ENCODE assay signal across 10 mouse cellular contexts in the genomic region with DNA sequence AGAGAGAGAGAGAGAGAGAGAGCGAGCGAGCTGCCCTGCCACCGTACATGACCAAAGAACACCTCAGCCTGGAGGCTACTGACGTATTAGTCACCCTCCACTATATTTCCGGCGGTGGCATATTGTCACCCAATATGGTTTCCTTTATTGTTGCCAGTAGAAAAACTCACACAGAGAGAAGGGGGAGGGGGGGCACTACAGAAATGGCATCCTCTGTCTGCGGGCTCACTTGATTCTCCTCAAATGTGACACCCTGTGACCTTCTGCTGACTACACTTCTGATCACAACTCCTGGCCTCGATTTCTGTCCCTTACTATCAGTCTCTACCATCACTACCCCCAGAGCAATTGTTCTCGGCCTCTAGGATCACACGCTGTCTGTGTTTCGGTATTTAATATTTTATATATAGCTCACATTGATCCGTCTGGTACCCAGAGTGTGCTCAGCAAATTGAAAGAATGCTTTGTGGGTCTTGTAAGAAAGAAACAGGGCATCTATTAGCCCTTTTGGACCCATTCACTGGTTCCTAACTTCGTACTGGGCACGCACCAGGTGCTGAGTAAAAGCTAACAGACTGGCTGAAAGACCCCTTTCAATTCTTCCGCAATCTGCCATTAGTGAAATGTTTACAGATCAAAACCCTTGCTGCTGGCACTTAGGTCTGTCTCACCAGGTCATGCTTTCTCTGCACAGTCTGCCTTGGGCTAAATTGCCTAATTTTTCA.
A peak's percentile ranks its signal among the peaks of the same experiment; 100 is the strongest.
DNase-seq lines count a peak whose midpoint lies in the region; TF ChIP-seq lines count a peak whose summit lies in the region.
"Had no signal": no experiment of that assay in that cellular context is flagged by ENCODE, and none has a peak within 500 bp of the region (broad histone marks: within the 10 kb centered on the region; RNA-seq: fewer than 3 reads in every experiment).

No protein-coding gene starts in this region.

- peak; percentile 22 for DNase-seq in left cerebral cortex, postnatal 4 days
- DNase-seq in left cerebral cortex, adult 2 months (ENCODE audit: extremely low spot score in 1 of 2, low spot score in 2 of 2) = no peak
- DNase-seq in cerebellum, postnatal 14 days = peak; percentile 40 to 54
- no peak for DNase-seq in hindbrain, embryonic 10.5 days (ENCODE audit: low spot score)
- no peak for DNase-seq in kidney, adult 2 months
- DNase-seq in adrenal gland, postnatal 25 days = no peak
- no peak for DNase-seq in kidney, postnatal 14 days
- DNase-seq: layer of hippocampus, adult 9-11 months; lung, postnatal 10 days had no signal

- peaks cover 6% of the 10 kb centered on the region for H3K79me2 ChIP-seq in myocyte (ENCODE audit: control insufficient read depth, insufficient read depth)

- H3ac ChIP-seq in myocyte (ENCODE audit: control insufficient read depth, insufficient read length) = no peak overlapping the region

- no peak overlapping the region for H3K27ac ChIP-seq in left cerebral cortex, adult 2 months
- peak overlapping the region; percentile 69 for H3K27ac ChIP-seq in hindbrain, embryonic 10.5 days
- H3K27ac ChIP-seq in kidney, adult 2 months (ENCODE audit: insufficient read depth, low read depth, low read length) = no peak overlapping the region

- no peaks in the 10 kb centered on the region for H3K9me3 ChIP-seq in hindbrain, embryonic 10.5 days

- TF ChIP-seq POLR2A in myocyte (IDR thresholded peaks at IDR 0.05; ENCODE audit: insufficient read length, low read depth) = no peak
- TF ChIP-seq POLR2A in kidney, adult 2 months (IDR thresholded peaks at IDR 0.05; ENCODE audit: low read depth, low read length) = no peak

- H3K4me1 ChIP-seq in hindbrain, embryonic 10.5 days (replicated peaks) = peaks cover 67% of the 10 kb centered on the region
- H3K4me1 ChIP-seq in kidney, adult 2 months (ENCODE audit: control insufficient read depth, insufficient read depth, low read length) = peaks cover 19% of the 10 kb centered on the region

- no peaks in the 10 kb centered on the region for H3K27me3 ChIP-seq in hindbrain, embryonic 10.5 days (ENCODE audit: insufficient read depth, poor library complexity, severe bottlenecking)
- no peaks in the 10 kb centered on the region for H3K27me3 ChIP-seq in myocyte (ENCODE audit: control insufficient read depth, insufficient read depth, insufficient read length)
- H3K27me3 ChIP-seq in kidney, adult 2 months (replicated peaks; ENCODE audit: control insufficient read depth, insufficient read depth, low read length) = no peaks in the 10 kb centered on the region

- peak overlapping the region; percentile 42 for H3K4me2 ChIP-seq in myocyte (ENCODE audit: low read depth)

- TF ChIP-seq CTCF in left cerebral cortex, adult 2 months (IDR thresholded peaks at IDR 0.05) = no peak
- no peak for TF ChIP-seq CTCF in kidney, adult 2 months (conservative IDR thresholded peaks at IDR 0.05; ENCODE audit: insufficient read depth, insufficient read length, low read depth, low read length)

- 63% methylated on average over 15 of the region's 15 CpGs for WGBS in hindbrain, embryonic 10.5 days
- WGBS in kidney, adult 2 months = 74% methylated on average over 15 of the region's 15 CpGs

- intact Hi-C loops in left cerebral cortex, postnatal 4 days (cut with DNase I) = no loop called here
- intact Hi-C loops in left cerebral cortex, adult 2 months (cut with DNase I) = no loop called here

- H3K36me3 ChIP-seq in hindbrain, embryonic 10.5 days = 0 out of 2 replicates have a peak, but pooled peaks cover 3% of the 10 kb centered on the region
- H3K36me3 ChIP-seq in myocyte (ENCODE audit: control insufficient read depth, insufficient read depth) = no peaks in the 10 kb centered on the region
- no peaks in the 10 kb centered on the region for H3K36me3 ChIP-seq in kidney, adult 2 months (ENCODE audit: control insufficient read depth, insufficient read depth, low read length)

- H3K4me3 ChIP-seq in left cerebral cortex, adult 2 months = no peak overlapping the region
- H3K4me3 ChIP-seq in hindbrain, embryonic 10.5 days = no peak overlapping the region
- no peak overlapping the region for H3K4me3 ChIP-seq in myocyte
- H3K4me3 ChIP-seq in kidney, adult 2 months (ENCODE audit: insufficient read depth, low read depth, low read length) = no peak overlapping the region

TF ChIP-seq in myocyte, 11 proteins besides CTCF, POLR2A, EP300 and RAD21:
- TF ChIP-seq TCF3 (IDR thresholded peaks at IDR 0.05; ENCODE audit: insufficient read length, low read depth) (no peak), MYOD1 (IDR thresholded peaks at IDR 0.05; ENCODE audit: control insufficient read depth in 1 of 3, insufficient read length in 2 of 3, low read depth in 2 of 3) (no peak), E2F4 (IDR thresholded peaks at IDR 0.05; ENCODE audit: insufficient read depth) (no peak), MAX (IDR thresholded peaks at IDR 0.05; ENCODE audit: low read depth) (no peak), MYOG (IDR thresholded peaks at IDR 0.05; ENCODE audit: control insufficient read depth in 1 of 3, insufficient read depth in 1 of 3, insufficient read length in 2 of 3, low read depth in 2 of 3) (no peak), TCF12 (IDR thresholded peaks at IDR 0.05; ENCODE audit: insufficient read depth, poor library complexity, severe bottlenecking) (no peak), CEBPB (IDR thresholded peaks at IDR 0.05; ENCODE audit: insufficient read depth, poor library complexity, severe bottlenecking) (no peak), USF1 (IDR thresholded peaks at IDR 0.05; ENCODE audit: low read depth) (no peak), POLR2AphosphoS2 (IDR thresholded peaks at IDR 0.05; ENCODE audit: insufficient read length, low read depth) (no peak), REST (IDR thresholded peaks at IDR 0.05; ENCODE audit: insufficient read depth, insufficient read length) (no peak), SRF (IDR thresholded peaks at IDR 0.05; ENCODE audit: control insufficient read depth, insufficient read length, low read depth) (no peak)

Comparison
In these comparisons a context has a peak if more than half of its experiments do, and no peak if none do; other contexts are left out.
1. DNase-seq: peak in left cerebral cortex, postnatal 4 days (single experiment) and cerebellum, postnatal 14 days (2 of 2); none in left cerebral cortex, adult 2 months (0 of 2), hindbrain, embryonic 10.5 days (single experiment), kidney, adult 2 months (single experiment), adrenal gland, postnatal 25 days (single experiment) and kidney, postnatal 14 days (single experiment).